14 mouse cellular contexts compared by ENCODE assay signal in genomic region chr5:43853096-43853867, GRCm38 (mm10). TPM values are rescaled to one million over a fixed set of nuclear protein-coding genes. Genes with fewer than 3 reads are reported as not detected.
DNase-seq lines count a peak whose midpoint lies in the region; ATAC-seq and TF ChIP-seq lines count a peak whose summit lies in the region.
"Had no signal": no experiment of that assay in that cellular context is flagged by ENCODE, and none has a peak within 500 bp of the region (broad histone marks: within the 10 kb centered on the region; RNA-seq: fewer than 3 reads in every experiment).

No protein-coding gene starts in this region.

- TF ChIP-seq POLR2A in kidney, adult 2 months (IDR thresholded peaks at IDR 0.05; ENCODE audit: low read depth, low read length) = no peak
- TF ChIP-seq POLR2A in spleen, adult 2 months (IDR thresholded peaks at IDR 0.05; ENCODE audit: low read depth, low read length) = peak; percentile 2; the same call in 1 of the 2 replicates

- TF ChIP-seq CTCF in kidney, adult 2 months (conservative IDR thresholded peaks at IDR 0.05; ENCODE audit: insufficient read depth, insufficient read length, low read depth, low read length) = no peak
- TF ChIP-seq CTCF in spleen, adult 2 months (IDR thresholded peaks at IDR 0.05; ENCODE audit: extremely low read depth, insufficient read depth, insufficient read length, insufficient replicate concordance) = no peak

- no peaks in the 10 kb centered on the region for H3K4me1 ChIP-seq in kidney, adult 2 months (ENCODE audit: control insufficient read depth, insufficient read depth, low read length)
- H3K4me1 ChIP-seq in spleen, adult 2 months (ENCODE audit: control insufficient read depth, insufficient read depth, insufficient read length) = peaks cover 18% of the 10 kb centered on the region; the same call in 1 of the 2 replicates
- H3K4me1 ChIP-seq: embryonic facial prominence, embryonic 13.5 days had no signal

- peak; percentile 30 to 44; a peak in 3 of 4 replicates for ATAC-seq in hematopoietic stem cell, adult 5-6 weeks (replicated peaks in 1 of 2; ENCODE audit: insufficient read depth in 1 of 2, low FRiP score in 2 of 2, low TSS enrichment in 1 of 2, low read depth in 1 of 2, poor library complexity in 2 of 2, severe bottlenecking in 2 of 2)

- H3K36me3 ChIP-seq in kidney, adult 2 months (ENCODE audit: control insufficient read depth, insufficient read depth, low read length) = no peaks in the 10 kb centered on the region
- no peaks in the 10 kb centered on the region for H3K36me3 ChIP-seq in spleen, adult 2 months (ENCODE audit: control insufficient read depth, insufficient read depth, low read length)
- 0 out of 2 replicates have a peak, but pooled peaks cover 1% of the 10 kb centered on the region for H3K36me3 ChIP-seq in splenic B cell, adult 2 months (ENCODE audit: control insufficient read depth, insufficient read depth, low read length, poor library complexity, severe bottlenecking)
- H3K36me3 ChIP-seq: embryonic facial prominence, embryonic 13.5 days; heart, embryonic 12.5 days had no signal

- no peak overlapping the region for H3K4me3 ChIP-seq in kidney, adult 2 months (ENCODE audit: insufficient read depth, low read depth, low read length)
- no peak overlapping the region for H3K4me3 ChIP-seq in spleen, adult 2 months (ENCODE audit: extremely low read depth, insufficient read depth, insufficient read length)
- H3K4me3 ChIP-seq: embryonic facial prominence, embryonic 13.5 days; heart, embryonic 12.5 days; left cerebral cortex, adult 2 months had no signal

- intact Hi-C loops in left cerebral cortex, postnatal 25 days (cut with DNase I) = no loop called here

- H3K27me3 ChIP-seq in kidney, adult 2 months (replicated peaks; ENCODE audit: control insufficient read depth, insufficient read depth, low read length) = 0 out of 2 replicates have a peak, but pooled peaks cover 1% of the 10 kb centered on the region
- no peaks in the 10 kb centered on the region for H3K27me3 ChIP-seq in spleen, adult 2 months (ENCODE audit: control insufficient read depth, insufficient read depth, low read length)
- no peaks in the 10 kb centered on the region for H3K27me3 ChIP-seq in splenic B cell, adult 2 months (ENCODE audit: control insufficient read depth, insufficient read depth, low read length, poor library complexity, severe bottlenecking)
- H3K27me3 ChIP-seq: embryonic facial prominence, embryonic 13.5 days; heart, embryonic 12.5 days had no signal

- WGBS in kidney, adult 2 months = 67% methylated on average over 11 of the region's 11 CpGs
- 39% methylated on average over 11 of the region's 11 CpGs for WGBS in spleen, adult 2 months

- peak; percentile 38 for DNase-seq in kidney, adult 2 months
- no peak for DNase-seq in kidney, adult 9 months
- peak in 1 of 2 experiments; percentile 26 for DNase-seq in spleen, adult 2 months (ENCODE audit: low read depth in 1 of 2, low spot score in 2 of 2)
- DNase-seq in spleen, postnatal 4 days (ENCODE audit: low spot score in 2 of 2) = no peak
- peak; percentile 47 for DNase-seq in splenic B cell, adult 2 months (ENCODE audit: low read depth, low spot score)
- no peak for DNase-seq in left cerebral cortex, postnatal 25 days (ENCODE audit: low spot score in 2 of 2)
- no peak for DNase-seq in gastrocnemius, postnatal 10 days
- DNase-seq: cerebellum, adult 2 months; right cerebral cortex, postnatal 14 days had no signal

- H3K27ac ChIP-seq in kidney, adult 2 months (ENCODE audit: insufficient read depth, low read depth, low read length) = peak overlapping the region; percentile 34
- H3K27ac ChIP-seq in spleen, adult 2 months (ENCODE audit: insufficient read depth, low read length) = peak overlapping the region; percentile 89
- H3K27ac ChIP-seq: embryonic facial prominence, embryonic 13.5 days; left cerebral cortex, adult 2 months had no signal

RNA-seq across cellular contexts. Expression of gene Cd38, which starts 15.1 kb away (rescaled TPM):
- 6.1 and 7.9 TPM in 2 replicates for polyA plus RNA-seq in kidney, adult 2 months (2012; rRNA removed)
- polyA plus RNA-seq in spleen, adult 2 months (2012; rRNA removed) = 37.3 and 38.9 TPM in 2 replicates
- 1.2 and 1.3 TPM in 2 replicates for total RNA-seq in hematopoietic stem cell, adult 5-6 weeks (2017)
- 1 to 10 TPM; 2.1 to 2.5 TPM for total RNA-seq in left cerebral cortex, postnatal 25 days (2021)
- 1 to 10 TPM; 5.6 to 7.6 TPM for total RNA-seq in gastrocnemius, postnatal 10 days (2021)

RNA-seq across cellular contexts. Expression of gene Fbxl5, which starts 31.8 kb away (rescaled TPM):
- 28.0 and 32.5 TPM in 2 replicates for polyA plus RNA-seq in kidney, adult 2 months (2012; rRNA removed)
- 13.0 and 13.9 TPM in 2 replicates for polyA plus RNA-seq in spleen, adult 2 months (2012; rRNA removed)
- total RNA-seq in hematopoietic stem cell, adult 5-6 weeks (2017) = 77.0 and 97.2 TPM in 2 replicates
- 10 to 100 TPM; 83.8 to 84.4 TPM for total RNA-seq in left cerebral cortex, postnatal 25 days (2021)
- total RNA-seq in gastrocnemius, postnatal 10 days (2021) = 10 to 100 TPM; 27.7 to 32.5 TPM

RNA-seq across cellular contexts. Expression of gene Bst1, which starts 34.6 kb away (rescaled TPM):
- 10.7 and 11.5 TPM in 2 replicates for polyA plus RNA-seq in kidney, adult 2 months (2012; rRNA removed)
- polyA plus RNA-seq in spleen, adult 2 months (2012; rRNA removed) = 5.6 and 8.4 TPM in 2 replicates
- 3.8 and 4.1 TPM in 2 replicates for total RNA-seq in hematopoietic stem cell, adult 5-6 weeks (2017)
- under 1 TPM in 1 of 2 experiments, not detected in 1; 0.25 TPM for total RNA-seq in left cerebral cortex, postnatal 25 days (2021)
- under 1 TPM; 0.26 to 0.47 TPM for total RNA-seq in gastrocnemius, postnatal 10 days (2021)
- total RNA-seq: left cerebral cortex, adult 2 months had no signal
- polyA plus RNA-seq: embryonic facial prominence, embryonic 13.5 days had no signal

RNA-seq across cellular contexts. Expression of gene Gm7879, which starts 59.7 kb away (rescaled TPM):
- 0.47 and 0.50 TPM in 2 replicates for polyA plus RNA-seq in kidney, adult 2 months (2012; rRNA removed)
- polyA plus RNA-seq in spleen, adult 2 months (2012; rRNA removed) = 0.42 TPM in 1 of 2 replicates, not detected in the other
- total RNA-seq in hematopoietic stem cell, adult 5-6 weeks (2017) = 0.89 and 3.2 TPM in 2 replicates
- total RNA-seq in left cerebral cortex, postnatal 25 days (2021) = 10 to 100 TPM in 1 of 2 experiments, 1 to 10 TPM in 1; 6.8 to 11.1 TPM
- total RNA-seq in gastrocnemius, postnatal 10 days (2021) = 10 to 100 TPM in 1 of 2 experiments, 1 to 10 TPM in 1; 8.6 to 11.1 TPM
- polyA plus RNA-seq: cerebellum, adult 2 months; embryonic facial prominence, embryonic 13.5 days; heart, embryonic 12.5 days; intestine, embryonic 14.5 days had no signal

Comparison
In these comparisons a context has a peak if more than half of its experiments do, and no peak if none do; other contexts are left out.
1. DNase-seq: peak in kidney, adult 2 months (single experiment) and splenic B cell, adult 2 months (single experiment); none in kidney, adult 9 months (single experiment), spleen, postnatal 4 days (0 of 2), left cerebral cortex, postnatal 25 days (0 of 2) and gastrocnemius, postnatal 10 days (single experiment).